Mouse (Mus musculus) hematopoietic multipotent progenitor cell, adult 10-12 weeks (in vitro differentiated cells): ENCODE results near the gene Gm5737. TPM values are rescaled to one million over a fixed set of nuclear protein-coding genes. Genes with fewer than 3 reads are reported as not detected.

Experiments
- polyA plus RNA-seq: library from polyadenylated mRNA; stranded (reverse); fragments of >175 nt; gene quantifications from 2 replicates; pipeline ENCODE4 v1.2.3, GENCODE M21; 2012; ENCODE audit warnings: low replicate concordance

Gm5737 gene
- not detected in 2 replicates for polyA plus RNA-seq

GRCm38 (mm10) chr7:120811834-120812415, at the start of gene Gm5737:
Gene Gm5737 (plus strand): TSS chr7:120812365.

GRCm38 (mm10) chr7:120842345-120843036, 30.3 kb downstream of the Gm5737 start, which contains the start of gene Eef2k:
Gene Eef2k (plus strand): TSS chr7:120842831.

Other genes with a start within 250 kb of the Gm5737 start
- 3.5 and 9.7 TPM in 2 replicates for gene Uqcrc2, start 177.2 kb upstream of the Gm5737 start, polyA plus RNA-seq
- gene Pdzd9, start 142.0 kb upstream of the Gm5737 start, polyA plus RNA-seq = not detected in 2 replicates
- 27.2 and 57.5 TPM in 2 replicates for gene Mosmo, start 134.7 kb upstream of the Gm5737 start, polyA plus RNA-seq
- not detected in 2 replicates for gene Vwa3a, start 73.0 kb upstream of the Gm5737 start, polyA plus RNA-seq
- gene Eef2k, start 30.5 kb downstream of the Gm5737 start, polyA plus RNA-seq = 22.8 and 26.3 TPM in 2 replicates
- 13.7 and 14.3 TPM in 2 replicates for gene Polr3e, start 105.4 kb downstream of the Gm5737 start, polyA plus RNA-seq
- 10.7 and 33.2 TPM in 2 replicates for gene Cdr2, start 169.9 kb downstream of the Gm5737 start, polyA plus RNA-seq
- gene Mfsd13b, start 170.1 kb downstream of the Gm5737 start, polyA plus RNA-seq = 0.07 TPM in 1 of 2 replicates, not detected in the other
- gene Mettl9, start 222.1 kb downstream of the Gm5737 start, polyA plus RNA-seq = 15.9 and 16.6 TPM in 2 replicates